16 mouse cellular contexts compared by ENCODE assay signal in genomic region chr2:130454748-130455370, GRCm38 (mm10). TPM values are rescaled to one million over a fixed set of nuclear protein-coding genes. Genes with fewer than 3 reads are reported as not detected.
DNase-seq lines count a peak whose midpoint lies in the region; ATAC-seq and TF ChIP-seq lines count a peak whose summit lies in the region.
"Had no signal": no experiment of that assay in that cellular context is flagged by ENCODE, and none has a peak within 500 bp of the region (broad histone marks: within the 10 kb centered on the region; RNA-seq: fewer than 3 reads in every experiment).

No protein-coding gene starts in this region.

- H3K36me3 ChIP-seq in hindbrain, embryonic 15.5 days: no peaks in the 10 kb centered on the region
- no peaks in the 10 kb centered on the region for H3K36me3 ChIP-seq in hindbrain, embryonic 14.5 days (replicated peaks; ENCODE audit: control insufficient read depth, insufficient read depth)
- no peaks in the 10 kb centered on the region for H3K36me3 ChIP-seq in midbrain, postnatal 0 days (ENCODE audit: insufficient read depth, low read length)
- no peaks in the 10 kb centered on the region for H3K36me3 ChIP-seq in midbrain, embryonic 10.5 days
- H3K36me3 ChIP-seq: embryonic facial prominence, embryonic 13.5 days; heart, embryonic 10.5 days; limb, embryonic 15.5 days had no signal

- no peak for TF ChIP-seq CTCF in midbrain, postnatal 0 days (IDR thresholded peaks at IDR 0.05)

- 74% methylated on average over 6 of the region's 6 CpGs for WGBS in hindbrain, embryonic 15.5 days
- 61% methylated on average over 6 of the region's 6 CpGs for WGBS in hindbrain, embryonic 14.5 days
- WGBS in midbrain, postnatal 0 days: 64% methylated on average over 6 of the region's 6 CpGs
- WGBS in midbrain, embryonic 10.5 days: 88% methylated on average over 6 of the region's 6 CpGs

- H3K4me2 ChIP-seq in hindbrain, embryonic 15.5 days: no peak overlapping the region
- no peak overlapping the region for H3K4me2 ChIP-seq in hindbrain, embryonic 14.5 days (replicated peaks)
- H3K4me2 ChIP-seq in midbrain, postnatal 0 days (ENCODE audit: low read depth, low read length, poor library complexity, severe bottlenecking): no peak overlapping the region
- H3K4me2 ChIP-seq: embryonic facial prominence, embryonic 13.5 days; forebrain, embryonic 13.5 days; limb, embryonic 15.5 days had no signal

- DNase-seq in hindbrain, embryonic 14.5 days (ENCODE audit: low spot score): no peak
- DNase-seq in midbrain, postnatal 0 days (ENCODE audit: low spot score): peak; percentile 85
- DNase-seq in midbrain, embryonic 10.5 days (ENCODE audit: low spot score): no peak
- peak; percentile 79 for DNase-seq in cerebellum, adult 9-10 months
- peak; percentile 28 for DNase-seq in right cerebral cortex, postnatal 4 days
- DNase-seq in spleen, postnatal 14 days (ENCODE audit: low spot score in 2 of 2): no peak
- DNase-seq in gastrocnemius, postnatal 10 days: no peak
- DNase-seq: kidney, postnatal 36 days; thymus, postnatal 25 days had no signal

- H3K9ac ChIP-seq in hindbrain, embryonic 15.5 days: no peak overlapping the region
- H3K9ac ChIP-seq in hindbrain, embryonic 14.5 days: no peak overlapping the region
- H3K9ac ChIP-seq in midbrain, postnatal 0 days (replicated peaks; ENCODE audit: low read length, poor library complexity, severe bottlenecking): no peak overlapping the region
- H3K9ac ChIP-seq: embryonic facial prominence, embryonic 13.5 days; forebrain, embryonic 13.5 days; limb, embryonic 15.5 days had no signal

- H3K27me3 ChIP-seq in hindbrain, embryonic 15.5 days: no peaks in the 10 kb centered on the region
- H3K27me3 ChIP-seq in hindbrain, embryonic 14.5 days (ENCODE audit: control insufficient read depth, insufficient read depth, low read length): no peaks in the 10 kb centered on the region
- no peaks in the 10 kb centered on the region for H3K27me3 ChIP-seq in midbrain, postnatal 0 days (ENCODE audit: insufficient read depth, low read length)
- no peaks in the 10 kb centered on the region for H3K27me3 ChIP-seq in midbrain, embryonic 10.5 days (ENCODE audit: low read depth, poor library complexity, severe bottlenecking)
- H3K27me3 ChIP-seq: CH12.LX; embryonic facial prominence, embryonic 13.5 days; forebrain, embryonic 13.5 days; limb, embryonic 15.5 days had no signal

- H3K27ac ChIP-seq in hindbrain, embryonic 15.5 days (replicated peaks): 0 out of 2 replicates have a peak overlapping the region, but pooled peaks have one; percentile 14
- no peak overlapping the region for H3K27ac ChIP-seq in hindbrain, embryonic 14.5 days
- H3K27ac ChIP-seq in midbrain, postnatal 0 days (ENCODE audit: low read depth, low read length): no peak overlapping the region
- H3K27ac ChIP-seq in midbrain, embryonic 10.5 days (replicated peaks): no peak overlapping the region
- H3K27ac ChIP-seq: embryonic facial prominence, embryonic 13.5 days; forebrain, embryonic 13.5 days; heart, embryonic 10.5 days; limb, embryonic 15.5 days had no signal

- H3K4me1 ChIP-seq in hindbrain, embryonic 15.5 days (replicated peaks): peaks cover 45% of the 10 kb centered on the region
- H3K4me1 ChIP-seq in hindbrain, embryonic 14.5 days (replicated peaks; ENCODE audit: control insufficient read depth, insufficient read depth, low read length): peaks cover 29% of the 10 kb centered on the region
- peaks cover 9% of the 10 kb centered on the region for H3K4me1 ChIP-seq in midbrain, postnatal 0 days (ENCODE audit: insufficient read depth, low read length)
- peaks cover 31% of the 10 kb centered on the region for H3K4me1 ChIP-seq in midbrain, embryonic 10.5 days

- no peak overlapping the region for H3K4me3 ChIP-seq in hindbrain, embryonic 15.5 days
- H3K4me3 ChIP-seq in hindbrain, embryonic 14.5 days (replicated peaks; ENCODE audit: low read length): no peak overlapping the region
- no peak overlapping the region for H3K4me3 ChIP-seq in midbrain, postnatal 0 days (ENCODE audit: low read depth, low read length)
- no peak overlapping the region for H3K4me3 ChIP-seq in midbrain, embryonic 10.5 days
- H3K4me3 ChIP-seq: embryonic facial prominence, embryonic 13.5 days; forebrain, embryonic 13.5 days; heart, embryonic 10.5 days; limb, embryonic 15.5 days had no signal

- no peak for ATAC-seq in hindbrain, embryonic 15.5 days (ENCODE audit: low FRiP score, low read depth)
- ATAC-seq in hindbrain, embryonic 14.5 days (ENCODE audit: low FRiP score): no peak
- ATAC-seq in midbrain, postnatal 0 days (ENCODE audit: low FRiP score): no peak
- ATAC-seq: forebrain, embryonic 13.5 days had no signal

- no peaks in the 10 kb centered on the region for H3K9me3 ChIP-seq in hindbrain, embryonic 15.5 days
- H3K9me3 ChIP-seq in hindbrain, embryonic 14.5 days (ENCODE audit: control insufficient read depth, low read length): no peaks in the 10 kb centered on the region
- no peaks in the 10 kb centered on the region for H3K9me3 ChIP-seq in midbrain, postnatal 0 days (ENCODE audit: low read length)
- H3K9me3 ChIP-seq in midbrain, embryonic 10.5 days (replicated peaks): no peaks in the 10 kb centered on the region
- H3K9me3 ChIP-seq: embryonic facial prominence, embryonic 13.5 days; forebrain, embryonic 13.5 days; heart, embryonic 10.5 days; limb, embryonic 15.5 days had no signal

RNA-seq across cellular contexts. Expression of gene Ptpra, which starts 4.8 kb away (rescaled TPM):
- polyA plus RNA-seq in hindbrain, embryonic 15.5 days (2015; fragmentation: Nextera tagmentation; extraction: Ambion mirVana): 133 and 145 TPM in 2 replicates
- 158 and 171 TPM in 2 replicates for polyA plus RNA-seq in hindbrain, embryonic 14.5 days (2014; fragmentation: Nextera tagmentation; extraction: Ambion mirVana)
- total RNA-seq in midbrain, postnatal 0 days (2014; rRNA removed): 120 and 147 TPM in 2 replicates
- 139 and 144 TPM in 2 replicates for polyA plus RNA-seq in midbrain, postnatal 0 days (2015; fragmentation: Nextera tagmentation; extraction: Ambion mirVana)
- polyA plus RNA-seq in midbrain, embryonic 10.5 days (2016; fragmentation: Nextera tagmentation; extraction: Ambion mirVana): 88.2 and 91.8 TPM in 2 replicates
- total RNA-seq in gastrocnemius, postnatal 10 days (2021): 10 to 100 TPM; 42.2 to 49.9 TPM

RNA-seq across cellular contexts. Expression of gene Pced1a, which starts 30.4 kb away (rescaled TPM):
- polyA plus RNA-seq in hindbrain, embryonic 15.5 days (2015; fragmentation: Nextera tagmentation; extraction: Ambion mirVana): 12.5 and 13.2 TPM in 2 replicates
- polyA plus RNA-seq in hindbrain, embryonic 14.5 days (2014; fragmentation: Nextera tagmentation; extraction: Ambion mirVana): 9.0 and 11.3 TPM in 2 replicates
- total RNA-seq in midbrain, postnatal 0 days (2014; rRNA removed): 27.5 and 28.8 TPM in 2 replicates
- 12.0 and 12.3 TPM in 2 replicates for polyA plus RNA-seq in midbrain, postnatal 0 days (2015; fragmentation: Nextera tagmentation; extraction: Ambion mirVana)
- 13.9 and 14.4 TPM in 2 replicates for polyA plus RNA-seq in midbrain, embryonic 10.5 days (2016; fragmentation: Nextera tagmentation; extraction: Ambion mirVana)
- 1 to 10 TPM; 4.7 to 7.7 TPM for total RNA-seq in gastrocnemius, postnatal 10 days (2021)

RNA-seq across cellular contexts. Expression of gene Vps16, which starts 30.7 kb away (rescaled TPM):
- polyA plus RNA-seq in hindbrain, embryonic 15.5 days (2015; fragmentation: Nextera tagmentation; extraction: Ambion mirVana): 102 and 105 TPM in 2 replicates
- polyA plus RNA-seq in hindbrain, embryonic 14.5 days (2014; fragmentation: Nextera tagmentation; extraction: Ambion mirVana): 75.9 and 91.3 TPM in 2 replicates
- 81.2 and 83.6 TPM in 2 replicates for total RNA-seq in midbrain, postnatal 0 days (2014; rRNA removed)
- polyA plus RNA-seq in midbrain, postnatal 0 days (2015; fragmentation: Nextera tagmentation; extraction: Ambion mirVana): 86.6 and 89.9 TPM in 2 replicates
- polyA plus RNA-seq in midbrain, embryonic 10.5 days (2016; fragmentation: Nextera tagmentation; extraction: Ambion mirVana): 117 and 126 TPM in 2 replicates
- total RNA-seq in gastrocnemius, postnatal 10 days (2021): 10 to 100 TPM; 23.0 to 25.9 TPM

RNA-seq across cellular contexts. Expression of gene Tmem239, which starts 48.6 kb away (rescaled TPM):
- 0.36 TPM in 1 of 2 replicates, not detected in the other for polyA plus RNA-seq in hindbrain, embryonic 15.5 days (2015; fragmentation: Nextera tagmentation; extraction: Ambion mirVana)
- polyA plus RNA-seq in hindbrain, embryonic 14.5 days (2014; fragmentation: Nextera tagmentation; extraction: Ambion mirVana): not detected in 2 replicates
- total RNA-seq in midbrain, postnatal 0 days (2014; rRNA removed): not detected in 2 replicates
- polyA plus RNA-seq in midbrain, postnatal 0 days (2015; fragmentation: Nextera tagmentation; extraction: Ambion mirVana): 0.12 TPM in 1 of 2 replicates, not detected in the other
- 0.12 TPM in 1 of 2 replicates, not detected in the other for polyA plus RNA-seq in midbrain, embryonic 10.5 days (2016; fragmentation: Nextera tagmentation; extraction: Ambion mirVana)
- not detected for total RNA-seq in gastrocnemius, postnatal 10 days (2021)
- total RNA-seq: CH12.LX; hematopoietic stem cell, adult 5-6 weeks had no signal
- polyA plus RNA-seq: forebrain, embryonic 13.5 days; heart, embryonic 10.5 days had no signal

RNA-seq across cellular contexts. Expression of gene 1700020A23Rik, which starts 49.8 kb away (rescaled TPM):
- 0.38 and 0.97 TPM in 2 replicates for polyA plus RNA-seq in hindbrain, embryonic 15.5 days (2015; fragmentation: Nextera tagmentation; extraction: Ambion mirVana)
- 0.72 TPM in 1 of 2 replicates, not detected in the other for polyA plus RNA-seq in hindbrain, embryonic 14.5 days (2014; fragmentation: Nextera tagmentation; extraction: Ambion mirVana)
- total RNA-seq in midbrain, postnatal 0 days (2014; rRNA removed): not detected in 2 replicates
- 0.93 TPM in 1 of 2 replicates, not detected in the other for polyA plus RNA-seq in midbrain, postnatal 0 days (2015; fragmentation: Nextera tagmentation; extraction: Ambion mirVana)
- polyA plus RNA-seq in midbrain, embryonic 10.5 days (2016; fragmentation: Nextera tagmentation; extraction: Ambion mirVana): 0.40 TPM in 1 of 2 replicates, not detected in the other
- total RNA-seq in gastrocnemius, postnatal 10 days (2021): not detected
- total RNA-seq: CH12.LX; hematopoietic stem cell, adult 5-6 weeks had no signal
- polyA plus RNA-seq: embryonic facial prominence, embryonic 13.5 days; limb, embryonic 15.5 days had no signal

Comparison
In these comparisons a context has a peak if more than half of its experiments do, and no peak if none do; other contexts are left out.
1. DNase-seq: peak in midbrain, postnatal 0 days (single experiment), cerebellum, adult 9-10 months (single experiment) and right cerebral cortex, postnatal 4 days (single experiment); none in hindbrain, embryonic 14.5 days (single experiment), midbrain, embryonic 10.5 days (single experiment), spleen, postnatal 14 days (0 of 2) and gastrocnemius, postnatal 10 days (single experiment).